Mouse (Mus musculus): ENCODE results near the gene Gm42878. TPM values are rescaled to one million over a fixed set of nuclear protein-coding genes. Genes with fewer than 3 reads are reported as not detected.
"Not testable (repeated sequence)": the region's sequence is repeated elsewhere in the genome, so short reads cannot be mapped to it uniquely, and the experiment has no call there.

The Gm42878 gene
- total RNA-seq, 2 experiments from 2014 or later = not detected

- DNase-seq (ENCODE audit: low spot score in 2 of 2) = not testable (repeated sequence)
These were observed 43.8 kb downstream of the Gm42878 start for GRCm38 (mm10) chr5:121501424-121501996.

GRCm38 (mm10) chr5:121500719-121501118 is 44.6 kb downstream of the Gm42878 start:
- DNase-seq (ENCODE audit: low spot score in 2 of 2) = no peak

GRCm38 (mm10) chr5:121493305-121493704 is 52.0 kb downstream of the Gm42878 start:
- peak; percentile 38 to 66 for DNase-seq (ENCODE audit: low spot score in 2 of 2)

GRCm38 (mm10) chr5:121484801-121485200 is 60.5 kb downstream of the Gm42878 start:
- DNase-seq (ENCODE audit: low spot score in 2 of 2) = no peak

- DNase-seq (ENCODE audit: low spot score in 2 of 2) = peak in 1 of 2 experiments; percentile 81
These were observed 67.6 kb downstream of the Gm42878 start for GRCm38 (mm10) chr5:121477680-121478079.

- no peak for DNase-seq (ENCODE audit: low spot score in 2 of 2)
These were observed 69.2 kb downstream of the Gm42878 start for GRCm38 (mm10) chr5:121476040-121476439.

GRCm38 (mm10) chr5:121474610-121475009 is 70.7 kb downstream of the Gm42878 start:
- DNase-seq (ENCODE audit: low spot score in 2 of 2) = no peak

- DNase-seq (ENCODE audit: low spot score in 2 of 2) = no peak
These were observed 72.9 kb downstream of the Gm42878 start for GRCm38 (mm10) chr5:121472411-121472810.

- no peak for DNase-seq (ENCODE audit: low spot score in 2 of 2)
These were observed 75.7 kb downstream of the Gm42878 start for GRCm38 (mm10) chr5:121469566-121469965.

Other genes with a start within 250 kb of the Gm42878 start
- gene Trafd1, start 159.8 kb downstream of the Gm42878 start, total RNA-seq (2021) = 10 to 100 TPM; 73.2 to 74.7 TPM
- gene Naa25, start 147.5 kb downstream of the Gm42878 start, total RNA-seq (2021) = 10 to 100 TPM; 39.4 to 39.8 TPM
- 1 to 10 TPM; 8.4 to 8.9 TPM for gene Tmem116, start 93.6 kb downstream of the Gm42878 start, total RNA-seq (2021)
- 100 to 1,000 TPM; 140 to 150 TPM for gene Erp29, start 93.0 kb downstream of the Gm42878 start, total RNA-seq (2021)
- under 1 TPM in 1 of 2 experiments, not detected in 1; 0.10 TPM for gene Adam1b, start 42.0 kb downstream of the Gm42878 start, total RNA-seq (2021)
- 10 to 100 TPM; 17.0 to 19.6 TPM for gene Adam1a, start within 50 bp of the Gm42878 start, total RNA-seq (2021)
- 10 to 100 TPM; 59.6 to 63.1 TPM for gene Mapkapk5, start 423 bp upstream of the Gm42878 start, total RNA-seq (2021)
- gene Aldh2, start 48.3 kb upstream of the Gm42878 start, total RNA-seq (2021) = 100 to 1,000 TPM; 136 to 161 TPM
- 1 to 10 TPM; 6.1 to 6.8 TPM for gene Acad12, start 73.5 kb upstream of the Gm42878 start, total RNA-seq (2021)
- gene Acad10, start 115.0 kb upstream of the Gm42878 start, total RNA-seq (2021) = 1 to 10 TPM; 3.7 to 5.8 TPM
- gene Brap, start 115.1 kb upstream of the Gm42878 start, total RNA-seq (2021) = 10 to 100 TPM; 67.4 to 67.7 TPM
- 100 to 1,000 TPM; 212 to 241 TPM for gene Atxn2, start 165.9 kb upstream of the Gm42878 start, total RNA-seq (2021)

Measured in layer of hippocampus, adult 18-20 months (tissue).